Mouse (Mus musculus) testis, adult 2 months (tissue): ENCODE measurements at regions not wholly inside any gene's neighbourhood (a gene's known extent, or its start where the extent isn't known, plus 50 kb on each side); places are given as distances from the start of the nearest gene placed in this dataset.

Source experiments
- H3K27ac ChIP-seq: fragments of 200-500 bp; 2 replicates; pipeline ENCODE4 v1.5.1; 2012; ENCODE audit warnings: low read depth, low read length; ENCODE audit not compliant: control insufficient read depth, insufficient read depth
- H3K27me3 ChIP-seq: fragments of 200-500 bp; 2 replicates; pipeline ENCODE4 v1.6.1; 2012; ENCODE audit warnings: mild to moderate bottlenecking, low read length, moderate library complexity; ENCODE audit not compliant: control insufficient read depth, insufficient read depth
- H3K36me3 ChIP-seq: fragments of 200-500 bp; 2 replicates; pipeline ENCODE4 v1.6.1; 2012; ENCODE audit warnings: mild to moderate bottlenecking, low read length; ENCODE audit not compliant: control insufficient read depth, insufficient read depth
- H3K4me1 ChIP-seq: fragments of 200-500 bp; 2 replicates; pipeline ENCODE4 v1.6.1; 2012; ENCODE audit warnings: low read length; ENCODE audit not compliant: control insufficient read depth, insufficient read depth
- H3K4me3 ChIP-seq: fragments of 200-500 bp; 2 replicates; pipeline ENCODE4 v1.5.1; 2012; ENCODE audit warnings: low read depth, mild to moderate bottlenecking, low read length, moderate library complexity, mixed read lengths; ENCODE audit not compliant: control insufficient read depth
- CTCF ChIP-seq: fragments of 200-500 bp; IDR thresholded peaks from 2 replicates; pipeline ENCODE4 v1.5.1; 2012; ENCODE audit warnings: low read depth, mild to moderate bottlenecking, inconsistent platforms, low read length, moderate library complexity; ENCODE audit not compliant: control insufficient read depth, insufficient read depth, insufficient replicate concordance
- POLR2A ChIP-seq: fragments of 200-500 bp; IDR thresholded peaks from 2 replicates; pipeline ENCODE4 v1.6.1; 2012; ENCODE audit warnings: low read depth, mild to moderate bottlenecking, inconsistent platforms, low read length, moderate library complexity; ENCODE audit not compliant: control insufficient read depth

- Histone ChIP-seq H3K4me3 (no peak overlapping the region), H3K4me1 (no peaks in the 10 kb centered on the region), H3K36me3 (no peaks in the 10 kb centered on the region), H3K27me3 (no peaks in the 10 kb centered on the region), H3K27ac (no peak overlapping the region)
- no peak for TF ChIP-seq POLR2A
Observed at GRCm38 (mm10) chr1:90668787-90669186, 66.0 kb downstream of the Cops8 start.

- no peak overlapping the region for H3K27ac ChIP-seq
- no peak overlapping the region for H3K4me3 ChIP-seq
- no peaks in the 10 kb centered on the region for H3K27me3 ChIP-seq
- TF ChIP-seq POLR2A = no peak
- TF ChIP-seq CTCF = no peak
- no peaks in the 10 kb centered on the region for H3K4me1 ChIP-seq
- no peaks in the 10 kb centered on the region for H3K36me3 ChIP-seq
Observed at GRCm38 (mm10) chr1:90669237-90669636, 66.5 kb downstream of the Cops8 start.

- no peak overlapping the region for H3K27ac ChIP-seq
- no peaks in the 10 kb centered on the region for H3K27me3 ChIP-seq
- H3K4me1 ChIP-seq = no peaks in the 10 kb centered on the region
- no peaks in the 10 kb centered on the region for H3K36me3 ChIP-seq
- no peak overlapping the region for H3K4me3 ChIP-seq
- TF ChIP-seq POLR2A = no peak
- TF ChIP-seq CTCF = no peak
Observed at GRCm38 (mm10) chr1:90670346-90670745, 67.6 kb downstream of the Cops8 start.

GRCm38 (mm10) chr1:90673751-90674150 is 71.0 kb downstream of the Cops8 start:
- Histone ChIP-seq H3K4me3 (no peak overlapping the region), H3K36me3 (no peaks in the 10 kb centered on the region), H3K27me3 (no peaks in the 10 kb centered on the region), H3K27ac (no peak overlapping the region), H3K4me1 (no peaks in the 10 kb centered on the region)
- TF ChIP-seq CTCF (no peak), POLR2A (no peak)

GRCm38 (mm10) chr1:90676192-90677006 is 73.6 kb downstream of the Cops8 start:
- no peaks in the 10 kb centered on the region for H3K4me1 ChIP-seq
- TF ChIP-seq CTCF (no peak), POLR2A (no peak)
- no peaks in the 10 kb centered on the region for H3K27me3 ChIP-seq
- H3K36me3 ChIP-seq = no peaks in the 10 kb centered on the region
- H3K4me3 ChIP-seq = no peak overlapping the region
- no peak overlapping the region for H3K27ac ChIP-seq

- Histone ChIP-seq H3K27ac (no peak overlapping the region), H3K36me3 (no peaks in the 10 kb centered on the region), H3K27me3 (no peaks in the 10 kb centered on the region), H3K4me3 (no peak overlapping the region), H3K4me1 (no peaks in the 10 kb centered on the region)
- TF ChIP-seq CTCF (no peak), POLR2A (no peak)
Observed at GRCm38 (mm10) chr1:90677188-90677587, 74.4 kb downstream of the Cops8 start.

GRCm38 (mm10) chr1:90677651-90678201 is 74.9 kb downstream of the Cops8 start:
- Histone ChIP-seq H3K4me1 (no peaks in the 10 kb centered on the region), H3K27me3 (no peaks in the 10 kb centered on the region), H3K4me3 (no peak overlapping the region), H3K27ac (no peak overlapping the region), H3K36me3 (no peaks in the 10 kb centered on the region)
- TF ChIP-seq CTCF (no peak), POLR2A (no peak)
